Mouse (Mus musculus): Measurements from ENCODE around the gene Cdsn. TPM values are rescaled to one million over a fixed set of nuclear protein-coding genes. Genes with fewer than 3 reads are reported as not detected.

The Cdsn gene
- polyA plus RNA-seq, 1 experiment from 2014 or later = 0.11 TPM

DNA sequence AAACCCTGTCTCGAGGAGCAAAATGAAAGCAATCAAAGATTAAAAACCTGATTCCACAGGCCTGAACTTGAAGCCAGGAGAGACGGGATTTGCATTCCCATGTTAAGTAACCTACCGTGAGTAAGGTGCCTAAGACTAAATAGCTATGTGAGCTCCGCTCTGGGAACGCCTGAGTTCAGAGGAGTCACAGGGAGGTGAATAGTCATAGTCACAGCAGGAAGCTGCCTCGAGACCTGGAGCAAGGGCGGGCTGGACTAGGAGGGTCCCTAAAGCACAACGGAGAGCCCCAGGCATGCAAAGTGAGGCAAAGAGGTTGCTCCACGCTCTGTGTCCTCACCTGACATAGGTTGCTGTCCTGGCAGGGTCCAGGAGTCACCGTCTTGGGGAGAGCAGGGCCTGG lies 12.4 kb upstream of the Cdsn start:
- H3K27ac ChIP-seq = no peak overlapping the region
- 56% methylated on average over 10 of the region's 10 CpGs for WGBS
- H3K4me1 ChIP-seq (replicated peaks) = peaks cover 14% of the 10 kb centered on the region
- no peak overlapping the region for H3K9ac ChIP-seq (replicated peaks)
- H3K36me3 ChIP-seq = no peaks in the 10 kb centered on the region
- no peaks in the 10 kb centered on the region for H3K9me3 ChIP-seq
- ATAC-seq = no peak
- no peaks in the 10 kb centered on the region for H3K27me3 ChIP-seq
- H3K4me2 ChIP-seq (replicated peaks) = no peak overlapping the region
- H3K4me3 ChIP-seq (replicated peaks) = no peak overlapping the region

DNA sequence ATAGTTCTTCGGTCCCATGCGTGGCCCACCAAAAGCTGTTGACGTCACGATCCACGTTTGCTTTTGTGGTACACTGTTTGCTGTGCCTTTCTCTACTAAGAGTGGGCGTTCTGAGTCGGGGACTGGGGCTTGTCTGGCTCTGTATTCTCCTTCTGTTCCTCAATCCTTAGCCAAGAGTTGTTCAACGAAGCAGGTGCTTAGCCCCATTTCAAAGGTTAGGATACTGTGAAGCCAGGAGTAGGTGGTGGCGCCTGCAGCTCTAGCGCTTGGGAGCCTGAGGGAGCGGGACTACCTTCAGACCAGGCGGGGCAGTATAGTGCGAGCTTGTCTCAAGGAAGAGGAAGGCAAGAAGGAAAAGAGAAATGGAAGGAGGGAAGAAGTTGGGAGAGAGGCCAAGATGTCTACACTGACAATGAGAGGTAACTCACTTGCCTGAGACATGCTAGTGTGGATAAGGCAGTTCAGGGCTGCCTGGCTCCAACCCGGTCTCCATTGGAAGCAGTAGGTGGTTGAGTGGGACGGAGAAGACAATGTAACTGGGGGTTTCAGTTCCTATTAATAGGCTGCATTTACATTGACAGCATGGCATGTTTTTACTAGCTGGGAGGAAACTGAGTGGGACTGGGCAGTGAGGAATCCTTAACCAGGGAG lies 9.0 kb upstream of the Cdsn start:
- WGBS = 76% methylated on average over 15 of the region's 15 CpGs
- H3K4me3 ChIP-seq (replicated peaks) = no peak overlapping the region
- H3K9ac ChIP-seq (replicated peaks) = no peak overlapping the region
- H3K27me3 ChIP-seq = no peaks in the 10 kb centered on the region
- peak overlapping the region; percentile 35 for H3K4me2 ChIP-seq (replicated peaks)
- no peaks in the 10 kb centered on the region for H3K36me3 ChIP-seq
- H3K27ac ChIP-seq = peak overlapping the region; percentile 54; the same call in 1 of the 2 replicates
- peaks cover 19% of the 10 kb centered on the region for H3K4me1 ChIP-seq (replicated peaks)
- ATAC-seq = peak; percentile 26; the same call in 1 of the 2 replicates
- H3K9me3 ChIP-seq = no peaks in the 10 kb centered on the region

DNA sequence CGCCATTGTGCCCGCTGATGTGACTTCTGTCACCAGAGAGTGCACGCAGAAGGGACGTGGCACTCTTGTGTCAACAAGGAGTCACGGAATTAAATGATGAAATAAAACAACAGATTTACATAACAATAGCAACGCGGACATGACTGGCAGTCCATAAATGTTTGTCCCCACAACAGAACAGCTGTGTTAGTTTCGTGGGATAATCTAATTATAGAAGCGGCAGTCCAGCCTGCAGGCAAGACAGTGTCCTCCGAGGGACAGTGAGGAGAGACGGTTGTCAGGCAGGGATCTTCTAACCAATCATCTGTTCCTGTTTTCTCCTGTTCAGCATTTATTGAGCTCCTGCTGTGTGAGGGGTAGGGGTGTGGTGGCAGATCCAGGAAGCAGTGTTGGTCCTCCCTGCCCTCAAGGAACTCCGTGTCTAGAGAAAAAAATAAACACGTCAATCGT lies 8.5 kb upstream of the Cdsn start:
- 20% methylated on average over 14 of the region's 14 CpGs for WGBS
- H3K4me2 ChIP-seq (replicated peaks) = peak overlapping the region; percentile 35
- H3K4me1 ChIP-seq (replicated peaks) = peaks cover 19% of the 10 kb centered on the region
- no peaks in the 10 kb centered on the region for H3K27me3 ChIP-seq
- peak overlapping the region; percentile 29; the same call in 1 of the 2 replicates for H3K9ac ChIP-seq (replicated peaks)
- ATAC-seq = peak; percentile 68
- H3K9me3 ChIP-seq = no peaks in the 10 kb centered on the region
- H3K27ac ChIP-seq = peak overlapping the region; percentile 56; the same call in 1 of the 2 replicates
- no peaks in the 10 kb centered on the region for H3K36me3 ChIP-seq
- no peak overlapping the region for H3K4me3 ChIP-seq (replicated peaks)

DNA sequence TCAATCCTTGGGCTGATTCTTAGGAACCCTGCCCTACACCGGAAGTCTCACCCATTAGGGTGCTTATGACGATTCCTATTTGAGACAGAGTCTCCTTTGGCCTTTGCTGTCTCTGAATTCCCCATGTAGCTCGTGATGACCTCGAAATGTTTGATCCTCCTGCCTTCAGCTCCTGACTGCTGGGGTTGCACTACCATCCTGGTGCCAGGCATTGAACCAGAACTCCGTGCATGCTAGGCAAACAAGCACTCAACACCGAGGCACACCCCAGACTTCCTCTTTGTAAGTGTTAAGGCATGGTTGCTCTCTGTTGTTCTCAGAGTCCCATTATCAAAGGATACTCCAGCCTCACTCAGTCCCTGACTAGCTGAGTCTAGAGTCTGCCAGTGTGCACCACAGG lies 7.9 kb upstream of the Cdsn start:
- Histone ChIP-seq H3K27me3 (no peaks in the 10 kb centered on the region), H3K36me3 (no peaks in the 10 kb centered on the region), H3K4me3 (replicated peaks) (no peak overlapping the region), H3K9me3 (no peaks in the 10 kb centered on the region), H3K9ac (replicated peaks) (peak overlapping the region; percentile 29; the same call in 1 of the 2 replicates), H3K27ac (peak overlapping the region; percentile 56; the same call in 1 of the 2 replicates), H3K4me1 (replicated peaks) (peaks cover 19% of the 10 kb centered on the region), H3K4me2 (replicated peaks) (no peak overlapping the region)
- no peak for ATAC-seq
- WGBS = 70% methylated on average over 6 of the region's 6 CpGs

DNA sequence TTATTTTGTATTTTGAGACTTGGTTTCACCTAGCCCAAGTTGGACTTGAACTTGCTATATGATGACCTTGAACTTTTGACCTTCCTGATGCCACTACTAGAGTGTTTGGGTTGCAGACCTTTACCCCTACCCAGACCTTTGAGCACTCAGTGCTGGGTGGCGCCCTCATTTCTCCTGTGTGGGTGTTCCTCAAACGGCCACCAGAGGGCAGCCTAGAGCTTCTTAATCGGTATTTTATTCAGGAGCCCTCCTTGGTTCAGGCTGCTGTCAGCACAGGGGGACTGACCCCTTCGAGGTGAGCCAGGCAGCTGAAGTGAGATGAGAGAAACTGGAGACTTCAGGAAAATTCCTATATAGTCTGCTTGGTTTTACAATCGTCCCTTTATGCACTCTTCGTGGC lies 7.2 kb upstream of the Cdsn start:
- no peaks in the 10 kb centered on the region for H3K9me3 ChIP-seq
- 31% methylated on average over 6 of the region's 6 CpGs for WGBS
- peaks cover 19% of the 10 kb centered on the region for H3K4me1 ChIP-seq (replicated peaks)
- ATAC-seq = peak; percentile 8; the same call in 1 of the 2 replicates
- H3K4me2 ChIP-seq (replicated peaks) = no peak overlapping the region
- H3K9ac ChIP-seq (replicated peaks) = no peak overlapping the region
- no peaks in the 10 kb centered on the region for H3K36me3 ChIP-seq
- no peak overlapping the region for H3K27ac ChIP-seq
- H3K27me3 ChIP-seq = no peaks in the 10 kb centered on the region
- no peak overlapping the region for H3K4me3 ChIP-seq (replicated peaks)

DNA sequence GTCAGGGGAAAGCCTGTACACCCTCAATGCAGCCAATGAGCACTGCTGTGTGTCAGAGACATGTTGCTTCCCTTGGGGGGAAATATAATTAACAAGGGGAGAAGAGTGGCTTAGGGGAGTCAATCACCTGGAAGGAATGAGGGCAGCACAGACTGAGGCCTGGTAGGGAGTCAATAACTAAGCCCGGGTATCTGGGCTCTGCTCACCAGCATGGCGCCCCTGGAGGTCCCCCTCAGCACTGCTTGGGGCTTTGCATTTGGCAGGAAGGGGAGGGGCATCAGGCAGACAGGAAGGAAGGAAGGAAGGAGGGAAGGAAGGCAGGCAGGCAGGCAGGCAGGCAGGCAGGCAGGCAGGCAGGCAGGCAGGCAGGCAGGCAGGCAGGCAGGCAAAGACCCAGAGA lies 4.5 kb upstream of the Cdsn start:
- 53% methylated on average over 2 of the region's 2 CpGs for WGBS
- H3K9me3 ChIP-seq = no peaks in the 10 kb centered on the region

DNA sequence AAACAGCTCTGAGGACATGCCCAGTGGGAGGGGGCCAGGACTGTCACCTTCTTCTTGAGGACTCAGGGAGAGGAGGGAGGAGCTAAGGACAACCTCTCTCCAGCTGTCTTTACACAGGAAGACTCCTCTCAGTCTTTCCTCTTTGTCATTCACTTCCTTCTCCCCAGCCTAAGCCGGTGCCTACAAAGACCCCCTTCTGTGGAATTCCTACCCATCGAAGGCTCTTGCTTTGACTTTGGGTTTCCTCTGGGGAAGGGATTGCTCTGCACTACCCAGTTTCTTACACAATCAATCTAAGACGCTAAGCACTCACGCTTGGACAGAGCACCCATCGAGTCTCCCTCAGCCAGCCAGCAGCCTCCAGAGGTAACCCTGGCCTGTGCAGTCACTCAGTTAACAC lies 3.3 kb upstream of the Cdsn start:
- ATAC-seq = no peak

More for the DNA sequence above, 4.5 kb upstream of the Cdsn start:
- Histone ChIP-seq H3K9ac (replicated peaks) (no peak overlapping the region), H3K27ac (no peak overlapping the region), H3K27me3 (no peaks in the 10 kb centered on the region), H3K4me2 (replicated peaks) (no peak overlapping the region), H3K36me3 (no peaks in the 10 kb centered on the region), H3K4me1 (replicated peaks) (peaks cover 19% of the 10 kb centered on the region), H3K4me3 (replicated peaks) (no peak overlapping the region)
- ATAC-seq = no peak

DNA sequence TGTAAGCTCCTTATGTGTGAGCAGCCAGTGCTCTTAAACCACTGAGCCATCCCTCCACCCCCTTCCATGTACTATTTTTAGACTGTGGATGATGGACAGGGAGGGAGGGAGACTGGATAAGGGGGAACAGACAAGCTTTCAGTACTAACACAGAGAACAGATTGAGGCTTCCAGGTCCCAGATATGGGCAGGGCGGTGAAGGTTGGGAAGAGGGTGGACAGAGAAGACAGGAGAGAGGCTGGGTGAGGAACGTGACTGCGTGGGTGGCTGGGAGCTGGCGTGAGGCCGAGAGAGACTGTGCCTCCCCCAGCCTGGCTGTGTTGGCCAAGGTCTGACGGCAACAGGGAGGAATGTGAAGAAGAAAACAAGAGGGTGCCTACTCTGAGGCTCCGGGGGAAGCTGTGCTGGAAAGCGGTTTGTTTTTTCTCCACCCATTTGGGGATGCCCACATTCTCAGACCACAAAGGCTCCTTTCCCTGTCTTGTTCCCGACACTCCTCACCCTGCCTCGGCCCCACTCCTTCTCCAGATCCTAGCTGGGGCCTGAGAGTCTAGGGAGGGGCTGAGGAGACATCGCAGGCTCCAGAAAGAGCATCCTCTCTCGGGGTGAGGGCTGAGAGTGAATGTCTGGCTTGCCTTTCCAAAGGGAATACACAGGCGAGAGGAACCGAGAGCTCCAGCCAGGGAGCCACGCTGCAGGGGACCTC lies 2.3 kb upstream of the Cdsn start:
- H3K9ac ChIP-seq (replicated peaks) = no peak overlapping the region
- no peaks in the 10 kb centered on the region for H3K9me3 ChIP-seq
- no peaks in the 10 kb centered on the region for H3K27me3 ChIP-seq
- ATAC-seq = no peak
- no peak overlapping the region for H3K27ac ChIP-seq
- H3K4me1 ChIP-seq (replicated peaks) = 0 out of 2 replicates have a peak, but pooled peaks cover 5% of the 10 kb centered on the region
- no peaks in the 10 kb centered on the region for H3K36me3 ChIP-seq
- 50% methylated on average over 15 of the region's 15 CpGs for WGBS
- H3K4me2 ChIP-seq (replicated peaks) = no peak overlapping the region
- no peak overlapping the region for H3K4me3 ChIP-seq (replicated peaks)

More for the DNA sequence above, 3.3 kb upstream of the Cdsn start:
- Histone ChIP-seq H3K27ac (no peak overlapping the region), H3K36me3 (no peaks in the 10 kb centered on the region), H3K9ac (replicated peaks) (no peak overlapping the region), H3K4me3 (replicated peaks) (no peak overlapping the region), H3K4me1 (replicated peaks) (peaks cover 9% of the 10 kb centered on the region), H3K9me3 (no peaks in the 10 kb centered on the region), H3K27me3 (no peaks in the 10 kb centered on the region), H3K4me2 (replicated peaks) (no peak overlapping the region)
- WGBS = 13% methylated on average over 5 of the region's 5 CpGs

DNA sequence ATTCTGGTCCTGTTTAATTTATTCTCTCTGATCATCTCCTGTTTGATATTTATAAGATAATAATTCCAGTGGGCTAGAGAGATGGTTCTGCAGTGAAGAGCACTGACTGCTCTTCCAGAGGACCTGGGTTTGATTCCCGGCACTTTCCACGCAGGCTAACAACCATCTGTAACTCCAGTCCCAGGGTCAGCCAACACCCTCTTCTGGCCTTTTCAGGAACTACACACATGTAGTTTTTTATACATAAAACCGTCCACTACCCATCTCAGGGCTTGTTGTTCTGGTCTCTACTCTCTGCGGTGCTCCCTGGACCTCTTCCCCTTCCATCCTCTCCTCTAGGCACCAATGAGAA lies 1.8 kb upstream of the Cdsn start:
- 95% methylated on average over 4 of the region's 4 CpGs for WGBS
- Histone ChIP-seq H3K9ac (replicated peaks) (no peak overlapping the region), H3K4me3 (replicated peaks) (no peak overlapping the region), H3K27me3 (no peaks in the 10 kb centered on the region), H3K4me1 (replicated peaks) (0 out of 2 replicates have a peak, but pooled peaks cover 5% of the 10 kb centered on the region), H3K27ac (no peak overlapping the region), H3K36me3 (no peaks in the 10 kb centered on the region), H3K4me2 (replicated peaks) (no peak overlapping the region), H3K9me3 (no peaks in the 10 kb centered on the region)
- ATAC-seq = no peak

DNA sequence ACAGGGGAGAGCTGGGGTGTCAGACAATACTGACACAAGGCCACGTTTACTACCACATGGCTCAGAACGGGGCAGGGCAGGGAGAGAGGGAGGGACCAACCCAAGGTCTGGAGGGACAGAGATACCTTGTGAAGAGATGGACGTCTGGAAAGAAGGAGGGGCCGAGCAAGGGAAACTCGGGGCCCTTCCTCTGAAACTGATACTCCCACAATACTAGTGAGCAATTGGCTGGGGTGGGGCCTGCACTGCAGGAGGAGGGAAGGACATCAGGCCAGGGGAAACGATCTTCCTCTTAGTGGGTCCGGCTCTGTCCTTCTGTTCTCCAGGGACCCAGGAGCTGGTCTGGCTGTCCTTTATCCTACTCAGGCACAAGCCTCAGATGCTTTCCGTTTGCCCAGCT lies 1.1 kb upstream of the Cdsn start:
- Histone ChIP-seq H3K4me2 (replicated peaks) (no peak overlapping the region), H3K9ac (replicated peaks) (no peak overlapping the region), H3K4me1 (replicated peaks) (0 out of 2 replicates have a peak, but pooled peaks cover 5% of the 10 kb centered on the region), H3K4me3 (replicated peaks) (no peak overlapping the region), H3K36me3 (no peaks in the 10 kb centered on the region), H3K27ac (no peak overlapping the region), H3K27me3 (no peaks in the 10 kb centered on the region), H3K9me3 (no peaks in the 10 kb centered on the region)
- no peak for ATAC-seq
- WGBS = 54% methylated on average over 8 of the region's 8 CpGs

DNA sequence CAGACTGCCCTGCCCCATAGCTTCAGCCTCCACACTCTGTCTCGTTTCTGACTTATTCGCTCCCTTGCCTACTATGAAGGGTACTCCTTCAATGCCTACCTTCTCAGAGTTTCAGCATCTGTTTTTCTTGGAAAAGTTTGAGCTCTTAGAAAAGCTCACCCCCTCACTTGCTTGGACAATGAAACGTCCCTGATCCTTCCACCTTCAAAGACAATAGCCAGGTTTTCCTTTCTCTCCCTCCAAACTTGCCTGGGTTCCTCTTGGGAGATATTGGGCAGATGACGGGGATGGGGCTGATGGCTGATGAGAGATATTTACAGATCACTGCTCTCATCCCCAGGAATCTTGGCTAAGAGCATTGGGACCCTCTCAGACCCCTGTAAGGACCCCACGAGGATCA lies 2.4 kb downstream of the Cdsn start:
- ATAC-seq = no peak
- no peaks in the 10 kb centered on the region for H3K36me3 ChIP-seq
- no peaks in the 10 kb centered on the region for H3K27me3 ChIP-seq
- no peak overlapping the region for H3K9ac ChIP-seq (replicated peaks)
- H3K4me2 ChIP-seq (replicated peaks) = no peak overlapping the region
- no peaks in the 10 kb centered on the region for H3K9me3 ChIP-seq
- no peaks in the 10 kb centered on the region for H3K4me1 ChIP-seq (replicated peaks)
- no peak overlapping the region for H3K27ac ChIP-seq
- WGBS = 83% methylated on average over 5 of the region's 5 CpGs
- H3K4me3 ChIP-seq (replicated peaks) = no peak overlapping the region

DNA sequence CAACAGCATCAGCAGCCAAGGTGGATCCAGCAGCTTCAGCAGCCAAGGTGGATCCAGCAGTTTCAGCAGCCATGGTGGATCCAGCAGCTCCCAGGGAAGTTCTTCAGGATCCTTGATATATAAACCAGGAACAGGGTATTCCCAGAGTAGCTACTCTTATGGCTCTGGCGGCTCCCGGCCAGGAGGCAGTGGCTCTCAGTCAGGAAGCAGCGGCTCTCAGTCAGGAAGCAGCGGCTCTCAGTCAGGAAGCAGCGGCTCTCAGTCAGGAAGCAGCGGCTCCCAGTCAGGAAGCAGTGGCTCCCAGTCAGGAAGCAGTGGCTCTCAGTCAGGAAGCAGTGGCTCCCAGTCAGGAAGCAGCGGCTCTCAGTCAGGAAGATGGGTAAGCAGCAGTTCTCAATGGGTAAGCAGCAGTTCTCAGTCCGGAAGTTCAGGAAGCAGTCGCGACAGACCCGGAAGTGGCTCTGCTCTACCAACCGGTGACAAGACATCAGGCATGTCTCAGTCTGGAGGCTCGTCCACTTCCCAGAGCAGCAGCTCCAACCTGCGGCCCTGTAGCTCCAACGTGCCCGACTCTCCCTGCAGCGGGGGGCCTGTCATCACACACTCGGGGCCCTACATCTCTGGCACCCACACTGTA lies 3.0 kb downstream of the Cdsn start:
- Histone ChIP-seq H3K9ac (replicated peaks) (no peak overlapping the region), H3K4me2 (replicated peaks) (no peak overlapping the region), H3K9me3 (no peaks in the 10 kb centered on the region), H3K4me3 (replicated peaks) (no peak overlapping the region), H3K27me3 (no peaks in the 10 kb centered on the region), H3K4me1 (replicated peaks) (no peaks in the 10 kb centered on the region), H3K36me3 (no peaks in the 10 kb centered on the region), H3K27ac (no peak overlapping the region)
- WGBS = 95% methylated on average over 18 of the region's 18 CpGs
- ATAC-seq = no peak

Measured in midbrain, embryonic 13.5 days (tissue).